Mouse (Mus musculus): ENCODE measurements around the gene Mrps11. TPM values are rescaled to one million over a fixed set of nuclear protein-coding genes. Genes with fewer than 3 reads are reported as not detected.

The Mrps11 gene
- polyA plus RNA-seq (2015; fragmentation: Nextera tagmentation; extraction: Ambion mirVana) = 66.7 and 70.8 TPM in 2 replicates

DNA sequence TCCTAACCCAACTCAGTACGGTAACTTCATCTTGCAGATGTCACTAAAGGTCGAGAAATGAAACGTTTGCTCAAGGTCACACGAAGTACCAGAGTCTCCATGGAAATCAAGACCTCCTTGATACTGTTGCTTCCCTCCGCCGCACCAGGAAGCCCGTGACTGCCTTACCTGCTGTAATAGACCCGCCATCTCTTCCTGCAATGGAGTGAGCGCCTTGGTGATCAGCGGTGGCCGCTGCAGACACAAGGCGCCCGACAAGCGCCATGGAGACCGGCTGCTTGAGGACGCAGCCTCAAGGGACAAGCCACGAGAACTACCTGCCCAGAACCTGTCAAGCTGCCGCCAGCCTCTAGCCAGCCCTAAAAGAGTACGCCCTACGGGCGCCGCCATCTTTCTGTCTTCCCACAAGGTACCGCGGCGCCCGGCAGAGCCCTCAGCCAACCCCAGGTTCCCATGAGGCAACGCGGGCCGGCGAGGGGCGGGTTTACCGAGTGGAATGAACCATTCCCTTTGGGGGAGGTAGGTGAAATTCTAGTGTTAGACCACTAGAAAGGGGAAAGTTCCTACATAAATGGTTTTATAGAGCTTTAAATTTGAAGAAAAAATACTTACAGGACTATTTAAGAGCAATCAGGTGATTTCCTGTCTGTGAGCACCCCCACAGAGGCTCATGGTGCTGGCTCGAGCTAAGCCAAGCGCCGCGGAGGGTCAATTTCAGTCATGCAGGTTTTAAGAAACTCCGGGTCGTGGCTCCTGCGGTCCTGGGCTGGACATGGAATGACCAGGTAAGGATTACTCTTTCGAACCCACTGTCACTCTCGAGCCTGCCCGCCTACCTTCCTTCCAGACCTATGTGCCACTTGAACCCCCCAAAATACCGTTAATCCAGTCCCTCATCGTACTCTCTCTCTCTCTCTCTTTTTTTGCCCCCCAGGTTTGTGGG lies at the start of gene Mrps11, which contains the start of gene Mrpl46:
Gene Mrps11, plus strand, starts transcription at position 481 of the 943 bp plus-strand sequence.
Gene Mrpl46, minus strand, starts transcription at position 893 of the 943 bp plus-strand sequence.
- Histone ChIP-seq H3K27ac (ENCODE audit: low read length) (no peak within 1 kb of the TSS; the same call in 1 of the 2 replicates), H3K36me3 (ENCODE audit: control insufficient read depth, insufficient read depth, low read length) (peaks cover 15% of the 10 kb centered on the region), H3K4me2 (ENCODE audit: low read depth, low read length) (peak within 1 kb of the TSS; percentile 83), H3K9ac (ENCODE audit: low read length) (peak within 1 kb of the TSS; percentile 82), H3K4me3 (ENCODE audit: low read length) (peak within 1 kb of the TSS; percentile 94), H3K27me3 (ENCODE audit: control insufficient read depth, insufficient read depth, low read depth, low read length) (no peaks in the 10 kb centered on the region), H3K9me3 (ENCODE audit: control insufficient read depth, low read length) (no peaks in the 10 kb centered on the region), H3K4me1 (replicated peaks; ENCODE audit: control insufficient read depth, insufficient read depth, low read length) (peaks cover 9% of the 10 kb centered on the region)
- under 1% methylated on average over 44 of the region's 44 CpGs for WGBS
- peak; percentile 98 for ATAC-seq (ENCODE audit: low read depth)

DNA sequence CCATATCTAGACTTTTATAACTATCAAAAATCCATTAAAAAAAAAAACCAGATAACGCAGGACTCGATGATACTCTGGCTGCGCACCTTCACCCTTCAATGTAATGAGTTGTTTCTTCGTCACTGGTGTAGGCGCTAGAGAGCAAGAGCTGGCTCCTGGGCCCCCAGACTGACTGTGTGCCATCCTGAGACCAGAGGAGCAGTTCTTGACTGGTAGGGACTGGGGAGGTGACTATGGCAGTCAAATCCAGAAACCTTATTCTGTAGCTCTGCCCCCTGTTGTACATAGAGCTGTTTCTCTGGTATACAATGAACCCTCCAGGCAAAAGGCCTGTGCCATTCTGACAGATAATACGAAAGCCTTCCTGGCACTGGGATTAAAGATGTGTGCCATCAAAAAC lies 45.7 kb upstream of the Mrps11 start:
- no peak overlapping the region for H3K27ac ChIP-seq (ENCODE audit: low read length)
- H3K4me2 ChIP-seq (ENCODE audit: low read depth, low read length) = no peak overlapping the region
- no peaks in the 10 kb centered on the region for H3K36me3 ChIP-seq (ENCODE audit: control insufficient read depth, insufficient read depth, low read length)
- ATAC-seq (ENCODE audit: low read depth) = no peak
- H3K4me1 ChIP-seq (replicated peaks; ENCODE audit: control insufficient read depth, insufficient read depth, low read length) = no peaks in the 10 kb centered on the region
- no peaks in the 10 kb centered on the region for H3K27me3 ChIP-seq (ENCODE audit: control insufficient read depth, insufficient read depth, low read depth, low read length)
- H3K9ac ChIP-seq (ENCODE audit: low read length) = no peak overlapping the region
- H3K9me3 ChIP-seq (ENCODE audit: control insufficient read depth, low read length) = no peaks in the 10 kb centered on the region
- WGBS = 87% methylated on average over 6 of the region's 6 CpGs
- H3K4me3 ChIP-seq (ENCODE audit: low read length) = no peak overlapping the region

DNA sequence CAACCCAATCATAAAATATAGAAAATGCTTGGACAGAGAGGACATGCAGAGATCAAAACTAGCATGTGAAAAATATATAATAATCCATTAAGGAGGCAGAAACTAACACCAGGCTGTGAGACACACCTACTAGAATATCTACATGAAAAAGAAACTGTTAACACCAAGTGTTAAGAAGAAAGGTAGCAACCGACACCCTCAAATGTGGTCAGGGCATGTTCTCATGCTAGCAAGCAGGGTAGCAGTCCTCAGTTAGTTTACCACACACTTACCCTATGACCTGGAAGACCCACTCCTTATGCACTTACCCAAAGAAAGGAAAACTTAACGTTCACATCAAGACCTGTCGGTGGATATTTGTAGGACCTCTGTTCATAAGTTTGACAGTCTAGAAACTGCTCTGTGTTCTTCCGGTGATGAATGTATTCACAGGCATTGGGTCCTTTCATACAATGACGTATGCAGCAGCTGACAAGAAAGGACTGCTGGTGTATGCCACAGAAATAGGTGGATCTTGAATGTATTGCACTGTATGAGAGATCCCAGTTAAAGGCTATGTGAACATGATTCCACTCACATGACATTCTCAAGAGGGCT lies 45.2 kb upstream of the Mrps11 start, which contains the start of gene Ntrk3:
Gene Ntrk3, minus strand, starts transcription at position 399 of the 597 bp plus-strand sequence.
- Histone ChIP-seq H3K9ac (ENCODE audit: low read length) (no peak within 1 kb of the TSS), H3K27me3 (ENCODE audit: control insufficient read depth, insufficient read depth, low read depth, low read length) (no peaks in the 10 kb centered on the region), H3K4me2 (ENCODE audit: low read depth, low read length) (no peak within 1 kb of the TSS), H3K9me3 (ENCODE audit: control insufficient read depth, low read length) (no peaks in the 10 kb centered on the region), H3K4me1 (replicated peaks; ENCODE audit: control insufficient read depth, insufficient read depth, low read length) (no peaks in the 10 kb centered on the region), H3K27ac (ENCODE audit: low read length) (no peak within 1 kb of the TSS), H3K36me3 (ENCODE audit: control insufficient read depth, insufficient read depth, low read length) (no peaks in the 10 kb centered on the region), H3K4me3 (ENCODE audit: low read length) (no peak within 1 kb of the TSS)
- 74% methylated on average over 5 of the region's 5 CpGs for WGBS
- ATAC-seq (ENCODE audit: low read depth) = no peak

DNA sequence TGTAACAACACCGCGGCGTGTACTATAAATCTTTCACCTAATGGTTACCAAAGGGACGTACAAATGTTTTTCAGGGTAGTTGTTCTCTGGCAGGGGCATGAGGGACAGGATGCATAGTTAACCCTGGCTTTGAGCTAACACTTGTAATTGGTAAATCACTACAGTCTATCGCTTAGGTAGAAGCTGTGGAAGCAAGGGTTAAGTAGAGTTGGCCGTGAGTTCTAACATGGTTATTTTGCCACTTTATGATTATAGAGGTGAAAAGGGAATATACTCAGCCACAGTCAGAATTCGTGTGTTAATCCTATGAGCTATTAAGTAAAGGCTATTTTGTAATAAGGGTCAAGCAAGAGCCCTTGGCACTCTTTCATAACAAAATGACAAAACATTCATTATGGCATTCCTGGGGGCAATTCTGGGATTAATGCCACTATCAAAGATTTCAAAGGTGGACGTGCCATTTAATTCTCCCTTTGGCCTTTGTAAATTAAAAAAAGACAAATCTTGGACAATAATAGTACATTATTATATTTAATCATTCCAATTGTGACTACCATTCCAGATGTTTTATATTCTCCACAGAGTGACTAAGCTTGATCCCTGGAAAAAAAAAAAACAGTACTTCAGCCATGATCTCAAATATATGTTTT lies 43.4 kb upstream of the Mrps11 start:
- H3K9ac ChIP-seq (ENCODE audit: low read length) = no peak overlapping the region
- 62% methylated on average over 8 of the region's 8 CpGs for WGBS
- no peak overlapping the region for H3K4me2 ChIP-seq (ENCODE audit: low read depth, low read length)
- H3K27me3 ChIP-seq (ENCODE audit: control insufficient read depth, insufficient read depth, low read depth, low read length) = no peaks in the 10 kb centered on the region
- H3K27ac ChIP-seq (ENCODE audit: low read length) = no peak overlapping the region
- no peak overlapping the region for H3K4me3 ChIP-seq (ENCODE audit: low read length)
- H3K9me3 ChIP-seq (ENCODE audit: control insufficient read depth, low read length) = no peaks in the 10 kb centered on the region
- no peaks in the 10 kb centered on the region for H3K36me3 ChIP-seq (ENCODE audit: control insufficient read depth, insufficient read depth, low read length)
- H3K4me1 ChIP-seq (replicated peaks; ENCODE audit: control insufficient read depth, insufficient read depth, low read length) = no peaks in the 10 kb centered on the region
- peak; percentile 13; the same call in 1 of the 2 replicates for ATAC-seq (ENCODE audit: low read depth)

DNA sequence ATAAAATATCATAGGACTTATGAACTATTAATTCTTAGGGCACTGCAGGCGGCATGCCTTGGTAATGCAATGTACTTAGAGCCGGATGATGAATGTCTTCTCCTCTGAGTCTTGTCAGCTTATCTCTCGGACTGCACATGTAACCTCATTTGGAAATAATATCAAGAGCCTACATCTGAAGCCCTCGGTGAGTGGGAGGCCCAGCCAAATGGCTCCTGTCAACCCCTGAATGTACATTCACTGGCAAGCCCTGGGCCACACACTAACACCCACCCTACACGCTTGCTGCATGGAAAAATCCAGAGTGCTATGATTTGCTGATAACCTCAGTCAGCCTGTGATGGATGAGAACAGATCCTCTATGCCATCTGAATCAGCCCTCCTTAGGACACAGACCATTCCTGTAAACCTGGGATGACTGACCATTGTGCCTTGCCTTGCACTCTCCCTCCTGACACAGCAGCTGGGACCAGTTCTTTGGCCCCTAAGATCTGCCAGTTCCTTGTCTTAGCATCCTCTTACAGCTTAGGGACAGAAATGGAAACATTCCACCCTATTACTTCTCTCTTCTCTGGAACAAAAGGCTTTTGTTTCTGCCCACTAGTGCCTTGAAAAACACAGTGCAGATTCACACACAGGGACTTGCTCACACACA lies 39.1 kb upstream of the Mrps11 start:
- Histone ChIP-seq H3K4me2 (ENCODE audit: low read depth, low read length) (no peak overlapping the region), H3K4me1 (replicated peaks; ENCODE audit: control insufficient read depth, insufficient read depth, low read length) (no peaks in the 10 kb centered on the region), H3K4me3 (ENCODE audit: low read length) (no peak overlapping the region), H3K9ac (ENCODE audit: low read length) (no peak overlapping the region), H3K27ac (ENCODE audit: low read length) (peak overlapping the region; percentile 28; the same call in 1 of the 2 replicates), H3K27me3 (ENCODE audit: control insufficient read depth, insufficient read depth, low read depth, low read length) (no peaks in the 10 kb centered on the region), H3K36me3 (ENCODE audit: control insufficient read depth, insufficient read depth, low read length) (no peaks in the 10 kb centered on the region), H3K9me3 (ENCODE audit: control insufficient read depth, low read length) (no peaks in the 10 kb centered on the region)
- 29% methylated on average over 5 of the region's 5 CpGs for WGBS
- peak; percentile 87 for ATAC-seq (ENCODE audit: low read depth)

DNA sequence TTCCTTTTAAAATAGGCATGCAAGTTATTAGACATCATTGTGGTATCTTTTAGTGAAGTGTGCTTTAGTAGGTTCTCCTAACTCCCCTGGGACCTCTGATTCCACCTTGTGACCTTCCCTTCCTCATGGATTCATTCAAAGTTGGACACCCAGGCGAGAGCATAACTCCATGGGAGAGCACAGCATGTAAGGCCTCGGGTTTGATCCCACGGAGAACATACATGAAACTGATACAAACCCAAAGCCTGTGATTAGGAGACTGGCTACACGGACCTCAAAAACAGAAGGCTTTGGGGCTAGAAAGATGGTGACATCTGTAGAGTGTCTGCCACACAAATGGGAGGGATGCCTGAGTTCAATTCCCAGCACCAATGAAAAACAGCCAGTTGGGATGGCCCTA lies 30.0 kb upstream of the Mrps11 start:
- H3K4me1 ChIP-seq (replicated peaks; ENCODE audit: control insufficient read depth, insufficient read depth, low read length) = no peaks in the 10 kb centered on the region
- no peaks in the 10 kb centered on the region for H3K9me3 ChIP-seq (ENCODE audit: control insufficient read depth, low read length)
- H3K4me2 ChIP-seq (ENCODE audit: low read depth, low read length) = no peak overlapping the region
- H3K4me3 ChIP-seq (ENCODE audit: low read length) = no peak overlapping the region
- no peaks in the 10 kb centered on the region for H3K27me3 ChIP-seq (ENCODE audit: control insufficient read depth, insufficient read depth, low read depth, low read length)
- no peak overlapping the region for H3K9ac ChIP-seq (ENCODE audit: low read length)
- WGBS = 77% methylated on average over 4 of the region's 4 CpGs
- H3K36me3 ChIP-seq (ENCODE audit: control insufficient read depth, insufficient read depth, low read length) = no peaks in the 10 kb centered on the region
- no peak for ATAC-seq (ENCODE audit: low read depth)
- no peak overlapping the region for H3K27ac ChIP-seq (ENCODE audit: low read length)

DNA sequence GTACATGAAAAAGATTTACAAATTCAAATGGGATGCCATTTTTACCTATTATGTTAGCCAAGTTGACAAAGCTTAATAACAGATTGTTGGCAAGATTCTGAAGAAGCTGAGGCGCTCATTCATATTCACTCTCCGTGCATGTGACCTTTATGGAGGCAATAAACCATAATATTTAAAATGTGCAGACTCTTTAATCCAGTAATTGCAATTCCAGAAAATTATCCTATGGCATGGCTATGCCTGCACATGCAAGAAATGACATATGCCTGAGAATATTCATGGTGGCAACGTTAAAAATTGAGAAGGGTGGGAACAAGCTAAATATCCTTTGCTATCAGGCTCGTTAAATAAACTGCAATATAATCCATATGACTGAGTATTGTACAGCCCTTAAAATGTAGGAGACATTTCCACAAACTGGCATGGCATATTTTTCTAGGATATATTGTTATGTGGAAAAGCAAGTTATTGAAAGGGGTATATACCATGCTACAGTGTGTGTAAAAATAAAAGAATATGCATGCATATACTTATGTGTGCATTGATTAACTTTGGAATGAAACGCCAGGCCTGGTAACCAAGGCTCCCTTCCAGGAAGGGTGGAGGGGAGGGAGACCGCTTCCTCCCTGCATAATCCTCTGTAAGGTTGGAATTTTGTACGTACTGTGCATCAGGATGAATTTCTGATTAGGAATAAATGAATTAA lies 29.0 kb upstream of the Mrps11 start:
- Histone ChIP-seq H3K27ac (ENCODE audit: low read length) (no peak overlapping the region), H3K36me3 (ENCODE audit: control insufficient read depth, insufficient read depth, low read length) (no peaks in the 10 kb centered on the region), H3K4me3 (ENCODE audit: low read length) (no peak overlapping the region), H3K4me2 (ENCODE audit: low read depth, low read length) (no peak overlapping the region), H3K27me3 (ENCODE audit: control insufficient read depth, insufficient read depth, low read depth, low read length) (no peaks in the 10 kb centered on the region), H3K9ac (ENCODE audit: low read length) (no peak overlapping the region), H3K4me1 (replicated peaks; ENCODE audit: control insufficient read depth, insufficient read depth, low read length) (no peaks in the 10 kb centered on the region), H3K9me3 (ENCODE audit: control insufficient read depth, low read length) (no peaks in the 10 kb centered on the region)
- 77% methylated on average over 7 of the region's 7 CpGs for WGBS
- no peak for ATAC-seq (ENCODE audit: low read depth)

DNA sequence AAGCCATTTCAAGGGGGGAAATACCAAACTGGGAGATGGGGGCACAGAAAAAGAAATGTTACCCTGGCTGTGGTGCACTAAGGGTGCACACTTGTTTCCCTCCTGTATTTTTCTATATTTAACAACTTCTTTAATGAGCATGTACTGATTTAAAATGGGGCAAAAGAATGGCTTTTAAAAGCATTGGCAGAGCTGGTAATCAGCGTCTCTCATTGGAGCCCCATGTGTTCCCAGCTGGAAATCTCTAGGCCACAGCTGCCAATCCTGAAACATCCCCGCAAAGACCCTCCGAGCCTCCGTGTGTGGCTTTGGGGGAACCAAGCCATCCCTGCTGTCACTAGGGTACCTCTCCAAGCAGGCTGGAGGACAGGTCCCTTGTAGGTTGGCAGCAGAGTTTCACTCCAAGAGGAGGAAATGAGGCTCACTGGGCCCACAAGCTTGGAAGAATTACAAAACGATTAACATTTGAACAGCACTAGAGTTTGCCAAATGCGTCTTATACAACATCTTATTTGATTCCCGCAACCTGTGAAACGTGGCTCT lies 28.4 kb upstream of the Mrps11 start:
- no peaks in the 10 kb centered on the region for H3K27me3 ChIP-seq (ENCODE audit: control insufficient read depth, insufficient read depth, low read depth, low read length)
- H3K9ac ChIP-seq (ENCODE audit: low read length) = no peak overlapping the region
- no peak for ATAC-seq (ENCODE audit: low read depth)
- WGBS = 62% methylated on average over 8 of the region's 8 CpGs
- no peak overlapping the region for H3K4me3 ChIP-seq (ENCODE audit: low read length)
- no peak overlapping the region for H3K27ac ChIP-seq (ENCODE audit: low read length)
- no peaks in the 10 kb centered on the region for H3K4me1 ChIP-seq (replicated peaks; ENCODE audit: control insufficient read depth, insufficient read depth, low read length)
- H3K9me3 ChIP-seq (ENCODE audit: control insufficient read depth, low read length) = no peaks in the 10 kb centered on the region
- H3K4me2 ChIP-seq (ENCODE audit: low read depth, low read length) = no peak overlapping the region
- H3K36me3 ChIP-seq (ENCODE audit: control insufficient read depth, insufficient read depth, low read length) = no peaks in the 10 kb centered on the region
